Mouse (Mus musculus) heart, postnatal 4 days (tissue): ENCODE results near the gene Exoc3l2. TPM values are rescaled to one million over a fixed set of nuclear protein-coding genes. Genes with fewer than 3 reads are reported as not detected.

Source experiments
- DNase-seq: peaks from one replicate; pipeline ENCODE4 v3.0.0; 2021
- total RNA-seq, 2 experiments: library from RNA; stranded (reverse); gene quantifications; 2 replicates each; pipeline ENCODE4 v1.2.3; 2021

The Exoc3l2 gene
- total RNA-seq, 2 experiments from 2014 or later, result 0.93 to 1.1 TPM

DNA sequence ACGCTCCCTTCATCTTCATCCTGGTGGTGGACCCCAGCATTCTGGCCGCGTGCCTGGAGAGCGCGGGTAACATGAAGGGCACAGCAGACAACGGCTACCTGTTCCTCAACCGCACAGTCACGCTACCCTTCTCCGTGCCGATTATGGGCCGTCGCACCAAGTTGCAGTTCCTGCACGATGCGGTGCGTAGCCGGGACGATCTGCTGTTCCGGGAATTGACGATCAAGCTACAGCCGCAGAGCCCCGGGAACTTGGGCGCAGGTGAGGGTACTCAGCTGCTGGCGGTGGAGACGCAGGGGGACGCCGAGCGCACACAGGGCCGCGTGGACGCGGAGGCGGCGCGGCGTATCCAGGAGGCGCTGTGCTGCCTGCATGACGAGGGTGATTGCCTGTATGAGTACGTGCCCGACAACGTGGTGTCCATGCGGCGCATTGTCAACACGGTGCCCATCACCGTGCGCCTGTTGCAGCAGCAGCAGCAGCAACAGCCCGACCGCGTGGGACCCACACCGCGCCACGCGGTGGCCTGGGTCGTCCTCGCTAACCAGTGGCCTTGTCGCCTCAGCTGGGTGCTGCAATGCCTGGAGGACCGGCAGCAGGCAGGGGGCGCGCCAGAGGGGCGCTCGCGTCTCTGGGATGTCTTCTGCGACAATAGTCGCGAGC lies 60.8 kb downstream of the Exoc3l2 start:
- peak; percentile 76 for DNase-seq

DNA sequence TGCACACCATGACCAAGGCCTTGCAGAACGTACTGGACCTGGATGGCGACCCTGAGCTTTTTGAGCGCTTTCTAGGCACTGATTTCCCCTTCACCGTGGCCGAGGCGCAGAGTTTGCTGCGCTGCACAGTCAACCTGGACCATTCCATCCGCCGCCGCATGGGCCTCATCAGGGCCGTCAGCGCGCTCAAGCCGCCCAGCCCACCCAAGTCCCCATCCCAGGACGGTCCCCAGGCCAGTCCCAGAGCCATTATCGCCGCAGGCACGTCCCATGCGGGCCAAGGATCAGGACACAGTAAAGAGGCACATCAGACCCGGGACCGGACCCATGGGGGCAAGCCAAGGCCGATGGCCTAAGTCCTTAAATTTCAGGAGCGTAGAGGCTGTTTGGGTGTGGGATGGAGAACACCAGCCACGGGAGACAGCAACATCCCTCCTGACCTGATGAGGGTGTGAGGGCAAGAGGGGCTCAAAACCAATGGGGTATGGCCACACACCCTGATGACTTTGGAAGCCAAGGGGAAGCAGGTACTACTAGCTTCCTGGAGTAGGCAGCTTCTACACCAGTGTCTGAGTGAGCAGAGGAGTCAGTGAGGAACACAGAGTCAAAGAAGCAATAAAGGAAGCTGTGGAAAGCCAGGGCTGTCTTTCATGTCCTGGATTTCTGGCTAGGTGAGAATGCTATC lies 61.4 kb downstream of the Exoc3l2 start:
- no peak for DNase-seq

DNA sequence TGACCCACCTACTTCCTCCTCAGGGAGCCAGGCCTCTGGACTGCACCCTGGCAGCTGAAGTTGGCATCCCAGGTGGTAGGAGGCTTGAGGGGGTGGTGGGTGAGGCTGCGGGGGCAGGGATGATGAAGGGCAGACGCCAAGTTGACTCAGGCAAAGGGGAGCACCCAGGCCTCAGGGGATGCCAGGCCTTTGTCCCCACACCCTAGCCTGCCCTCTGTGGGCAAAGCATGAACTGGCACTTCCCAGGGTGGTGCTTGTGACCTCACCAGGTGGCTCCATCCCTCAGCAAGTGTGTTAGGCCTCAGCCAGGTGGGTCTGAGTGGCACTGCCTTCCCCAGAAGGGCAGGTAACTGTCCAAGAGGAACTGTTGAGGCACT lies 62.0 kb downstream of the Exoc3l2 start:
- DNase-seq, result no peak

DNA sequence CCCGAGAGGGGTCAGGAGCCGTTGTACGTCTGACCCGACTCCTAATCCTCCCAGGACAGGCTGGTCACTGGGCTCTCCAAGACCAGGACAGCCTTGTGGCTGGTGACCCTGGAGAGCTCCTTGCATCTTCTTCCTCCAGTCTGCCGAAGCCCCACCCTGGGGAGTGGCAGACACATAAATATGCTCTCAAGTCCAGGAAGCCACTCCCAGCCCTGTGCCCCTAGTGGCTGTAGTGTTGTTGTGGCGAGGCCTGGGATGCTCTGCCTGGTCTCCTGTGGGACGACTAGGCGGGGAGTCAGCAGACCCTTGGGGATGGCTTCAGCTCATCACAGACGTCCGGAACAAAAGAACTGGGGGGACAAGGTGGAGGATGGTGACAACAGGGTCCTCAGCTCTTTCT lies 67.9 kb downstream of the Exoc3l2 start:
- DNase-seq, result no peak

DNA sequence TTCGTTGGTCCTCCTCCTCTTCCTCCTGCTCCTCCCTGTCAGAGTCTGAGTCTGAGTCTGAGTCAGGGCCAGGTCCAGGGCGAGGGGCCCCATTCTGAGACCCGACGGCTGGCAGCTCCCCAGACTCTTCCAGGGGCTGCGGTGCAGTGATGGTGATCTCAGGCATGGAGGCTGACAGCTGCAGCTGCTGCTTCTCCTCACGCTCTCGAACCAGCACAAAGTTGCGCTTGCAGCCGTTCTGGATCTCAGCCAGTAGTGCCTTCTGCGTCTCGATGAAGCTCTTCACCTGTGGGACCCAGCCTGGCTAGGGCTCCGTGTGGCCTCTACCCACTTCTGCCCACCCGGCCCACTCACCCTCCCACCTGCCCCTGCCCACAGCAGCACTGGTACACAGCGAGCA lies 69.1 kb downstream of the Exoc3l2 start:
- DNase-seq, result no peak

DNA sequence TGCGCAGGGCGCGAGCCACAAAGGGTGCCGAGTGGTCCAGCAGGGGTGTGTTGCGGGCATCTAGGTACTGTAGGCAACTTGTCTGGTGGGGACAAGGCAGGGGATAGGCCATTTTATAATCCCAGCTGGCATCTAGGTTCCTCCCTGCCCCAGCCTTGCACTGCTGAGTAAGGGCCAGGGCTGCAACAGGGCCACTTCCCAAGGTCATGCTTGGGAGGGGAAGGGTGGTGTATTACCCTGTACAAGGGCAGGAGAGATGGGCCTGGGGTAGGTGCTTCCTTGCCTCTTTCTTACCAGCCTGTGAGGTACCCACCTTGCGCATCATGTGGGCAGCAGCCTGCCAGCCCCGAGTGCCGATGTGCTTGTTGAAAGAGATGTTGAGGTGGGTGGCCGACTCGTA lies 71.5 kb downstream of the Exoc3l2 start:
- DNase-seq, result no peak

DNA sequence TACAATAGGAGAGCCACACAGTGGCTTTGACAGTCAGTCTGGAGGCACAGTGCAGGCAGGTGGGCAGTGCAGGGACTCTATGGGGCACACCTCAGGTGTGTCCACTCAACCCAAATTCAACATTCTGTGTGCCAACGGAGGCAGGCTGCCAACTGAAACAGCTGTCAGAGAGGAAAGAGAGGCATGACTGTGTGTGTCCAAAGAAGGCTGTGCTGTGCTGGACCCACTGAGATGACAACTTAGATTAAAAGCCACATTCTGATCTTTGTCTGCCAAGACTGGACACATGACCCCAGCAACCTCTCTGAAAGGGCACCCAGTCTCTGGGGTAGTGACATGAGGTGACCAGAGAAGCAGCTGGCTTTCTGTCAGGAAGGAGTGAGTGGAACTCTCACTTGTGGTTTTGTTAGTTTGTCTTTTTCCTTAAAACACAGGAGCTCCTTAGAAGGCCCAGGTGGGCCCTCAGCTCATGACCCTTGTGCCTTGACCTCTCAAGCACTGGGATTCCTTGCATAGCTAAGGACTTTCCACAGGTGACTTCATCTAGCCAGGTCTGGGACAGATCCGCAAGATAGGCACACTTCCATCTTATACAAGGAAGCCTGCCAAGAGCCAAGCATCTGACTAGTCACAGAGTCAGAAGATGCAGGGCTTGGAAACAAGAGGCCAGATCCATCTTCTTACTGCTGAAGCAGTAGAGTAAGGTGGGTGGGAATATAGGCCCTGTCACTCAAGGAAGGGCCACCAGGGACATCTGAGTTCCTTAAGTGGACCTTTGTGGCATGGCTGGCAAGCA lies 77.8 kb downstream of the Exoc3l2 start:
- no peak for DNase-seq

DNA sequence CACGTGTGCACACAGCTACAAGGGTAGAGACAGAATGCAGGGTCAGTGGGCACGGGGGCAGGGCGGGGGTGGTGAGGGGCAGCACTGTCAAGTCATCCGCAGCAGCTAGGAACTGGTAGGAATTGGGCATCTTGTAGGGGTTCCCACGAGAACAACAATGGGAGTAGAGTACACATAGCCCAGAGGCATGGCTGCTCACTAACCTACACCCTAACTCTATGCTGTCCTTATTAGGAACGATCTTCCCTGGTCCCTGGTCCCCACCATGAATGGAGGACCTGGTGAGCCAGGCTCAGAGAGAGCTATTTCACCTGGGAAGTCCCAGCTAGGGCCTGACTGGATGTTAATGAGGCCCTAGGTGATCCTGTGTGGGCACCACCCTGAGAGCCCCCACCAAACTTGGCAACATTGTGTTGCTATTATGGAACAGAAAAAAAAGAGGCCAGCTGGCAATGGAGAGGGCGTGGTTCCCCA lies 78.6 kb downstream of the Exoc3l2 start:
- no peak for DNase-seq

DNA sequence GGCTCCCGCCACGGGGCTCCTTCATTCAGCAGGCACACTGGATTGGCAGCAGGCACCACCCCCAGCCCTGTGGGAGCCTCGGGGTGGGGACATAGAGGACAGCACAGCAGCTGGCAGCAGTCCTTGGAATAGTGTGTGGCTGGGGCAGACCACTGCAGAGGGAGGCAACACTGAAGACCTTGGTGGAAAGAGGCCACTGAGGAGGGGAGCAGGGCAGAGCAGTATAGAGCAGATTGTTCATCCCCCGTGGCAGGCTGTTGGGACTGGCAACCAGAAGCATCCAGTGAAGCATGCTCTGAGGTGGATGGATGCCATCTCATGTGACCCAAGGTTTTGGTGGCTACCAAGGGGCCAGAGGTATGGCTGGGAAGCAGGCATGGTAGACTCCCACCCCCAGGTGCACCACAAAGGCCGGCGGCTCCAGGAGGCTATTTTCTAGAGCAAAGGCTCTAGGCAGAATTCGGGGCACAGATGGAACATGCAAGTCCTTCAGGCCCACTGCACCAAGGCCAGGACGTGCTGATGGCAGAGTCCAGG lies 79.1 kb downstream of the Exoc3l2 start:
- peak; percentile 65 for DNase-seq

DNA sequence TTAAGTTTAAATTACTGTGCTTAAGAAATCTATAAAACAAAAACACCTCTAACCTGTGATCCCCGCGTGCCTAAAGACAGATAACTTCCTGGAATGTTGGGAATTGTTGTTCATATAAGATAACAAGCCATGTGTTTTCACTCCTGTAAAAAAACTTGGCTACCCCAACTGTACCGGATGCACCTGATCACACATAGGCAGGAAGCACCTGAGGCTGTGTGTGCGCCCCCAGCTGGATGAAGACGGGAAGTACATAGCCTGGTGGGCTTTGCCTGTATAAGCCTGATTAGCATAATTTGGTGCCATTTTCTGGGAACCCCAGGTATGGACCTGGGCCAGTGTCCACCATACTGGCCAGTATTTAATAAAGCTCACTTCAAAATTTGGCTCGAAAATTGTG lies 80.5 kb downstream of the Exoc3l2 start:
- peak; percentile 56 for DNase-seq

DNA sequence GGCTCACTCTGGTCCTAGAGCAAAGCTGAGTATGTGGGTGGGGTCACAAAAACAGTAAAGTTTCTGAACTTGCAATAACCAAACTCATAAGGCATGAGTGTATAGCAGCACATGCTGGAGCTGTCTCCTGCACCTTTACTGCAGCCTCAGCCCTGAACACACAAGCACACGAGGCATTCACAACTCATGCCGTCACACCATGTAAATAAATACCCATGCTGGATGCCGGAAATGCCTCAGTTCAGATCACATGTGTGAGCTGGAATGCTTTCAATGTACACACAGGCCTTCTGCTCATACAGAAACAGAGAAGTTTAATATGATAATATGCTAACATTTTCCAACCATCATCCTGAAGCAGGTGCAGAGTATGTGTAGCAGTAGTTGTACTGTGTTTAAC lies 82.9 kb downstream of the Exoc3l2 start:
- DNase-seq, result no peak

Other genes with a start within 250 kb of the Exoc3l2 start
- 10 to 100 TPM; 54.7 to 60.0 TPM for gene Opa3, start 235.0 kb upstream of the Exoc3l2 start, total RNA-seq
- 100 to 1,000 TPM; 117 to 119 TPM for gene Vasp, start 191.5 kb upstream of the Exoc3l2 start, total RNA-seq
- under 1 TPM in 1 of 2 experiments, not detected in 1; 0.26 TPM for gene Ppm1n, start 183.3 kb upstream of the Exoc3l2 start, total RNA-seq
- gene Rtn2, start 180.7 kb upstream of the Exoc3l2 start, total RNA-seq, result 10 to 100 TPM; 30.2 to 32.3 TPM
- under 1 TPM; 0.52 to 0.86 TPM for gene Fosb, start 153.3 kb upstream of the Exoc3l2 start, total RNA-seq
- gene Ercc1, start 118.6 kb upstream of the Exoc3l2 start, total RNA-seq, result 10 to 100 TPM; 42.4 to 43.5 TPM
- 1 to 10 TPM; 9.0 to 9.5 TPM for gene Cd3eap, start 103.8 kb upstream of the Exoc3l2 start, total RNA-seq
- 10 to 100 TPM; 39.0 to 47.2 TPM for gene Ppp1r13l, start 103.6 kb upstream of the Exoc3l2 start, total RNA-seq
- gene Ercc2, start 81.3 kb upstream of the Exoc3l2 start, total RNA-seq, result 10 to 100 TPM; 13.8 to 18.6 TPM
- under 1 TPM; 0.33 to 0.36 TPM for gene Klc3, start 59.2 kb upstream of the Exoc3l2 start, total RNA-seq
- 1,000 to 10,000 TPM; 2,784 to 3,078 TPM for gene Ckm, start 58.6 kb upstream of the Exoc3l2 start, total RNA-seq
- 10 to 100 TPM; 28.8 to 30.3 TPM for gene Mark4, start 4.5 kb upstream of the Exoc3l2 start, total RNA-seq
- gene Bloc1s3, start 45.0 kb downstream of the Exoc3l2 start, total RNA-seq, result 1 to 10 TPM; 2.0 to 2.5 TPM
- 10 to 100 TPM; 45.8 to 46.8 TPM for gene Trappc6a, start 45.1 kb downstream of the Exoc3l2 start, total RNA-seq
- gene Nkpd1, start 54.5 kb downstream of the Exoc3l2 start, total RNA-seq, result not detected
- gene Ppp1r37, start 99.7 kb downstream of the Exoc3l2 start, total RNA-seq, result 10 to 100 TPM; 45.4 to 45.6 TPM
- gene Zfp296, start 114.0 kb downstream of the Exoc3l2 start, total RNA-seq, result under 1 TPM in 1 of 2 experiments, not detected in 1; 0.17 TPM
- gene Gemin7, start 114.3 kb downstream of the Exoc3l2 start, total RNA-seq, result 10 to 100 TPM; 55.3 to 61.1 TPM
- 10 to 100 TPM; 33.0 to 33.7 TPM for gene Clasrp, start 141.2 kb downstream of the Exoc3l2 start, total RNA-seq
- 1 to 10 TPM; 8.1 to 9.1 TPM for gene Relb, start 166.1 kb downstream of the Exoc3l2 start, total RNA-seq
- 10 to 100 TPM; 98.0 to 99.1 TPM for gene Clptm1, start 201.7 kb downstream of the Exoc3l2 start, total RNA-seq
- gene Apoc2, start 214.6 kb downstream of the Exoc3l2 start, total RNA-seq, result under 1 TPM in 1 of 2 experiments, not detected in 1; 0.52 TPM
- not detected for gene Gm44805, start 218.1 kb downstream of the Exoc3l2 start, total RNA-seq
- not detected for gene Apoc4, start 218.1 kb downstream of the Exoc3l2 start, total RNA-seq
- 1 to 10 TPM; 1.9 to 3.0 TPM for gene Apoc1, start 229.3 kb downstream of the Exoc3l2 start, total RNA-seq
- 100 to 1,000 TPM; 198 to 213 TPM for gene Apoe, start 235.9 kb downstream of the Exoc3l2 start, total RNA-seq